Comparison of ENCODE assay signal across 8 mouse cellular contexts in the genomic region with DNA sequence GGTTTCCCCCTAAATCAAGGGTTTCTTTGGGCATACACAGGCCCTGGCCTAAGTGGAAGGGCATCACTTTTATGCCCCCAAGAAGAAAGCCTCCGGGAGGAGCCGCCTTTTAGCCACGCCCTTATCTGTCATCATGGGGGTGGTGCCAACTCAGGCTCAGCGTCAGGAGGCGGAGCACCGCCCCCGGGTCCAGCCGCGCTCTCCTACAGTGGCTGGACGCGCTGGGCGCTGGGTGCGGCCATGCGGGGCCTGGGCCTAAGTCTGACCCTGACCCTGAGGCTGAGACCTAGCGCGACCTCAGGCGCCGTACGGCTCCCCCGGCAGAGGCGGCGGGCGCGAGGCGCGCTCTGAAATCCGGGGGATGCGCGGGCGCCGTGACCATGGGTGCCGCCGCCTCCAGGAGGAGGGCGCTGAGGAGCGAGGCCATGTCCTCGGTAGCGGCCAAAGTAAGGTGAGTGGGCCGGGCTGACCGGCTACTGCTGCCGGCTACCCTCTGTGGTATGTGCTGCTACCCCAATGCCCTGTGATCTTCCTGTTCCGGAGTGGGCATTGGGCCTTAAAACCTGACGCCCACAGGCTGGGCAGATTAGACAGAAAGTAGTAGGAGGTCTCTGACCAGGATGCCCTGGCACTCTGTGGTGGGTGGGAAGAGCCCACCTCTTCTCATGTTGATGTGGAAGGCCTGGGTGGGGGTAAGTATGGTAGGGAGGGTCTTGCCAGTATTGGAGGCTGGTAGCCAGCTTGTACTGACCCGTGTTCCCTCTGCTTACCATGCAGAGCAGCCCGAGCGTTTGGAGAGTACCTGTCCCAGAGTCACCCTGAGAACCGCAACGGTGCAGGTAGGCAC. TPM values are rescaled to one million over a fixed set of nuclear protein-coding genes. Genes with fewer than 3 reads are reported as not detected.
DNase-seq lines count a peak whose midpoint lies in the region; ATAC-seq lines count a peak whose summit lies in the region.

A gene (plus strand): TSS at position 135 of the 847 bp plus-strand sequence.

- H3K4me1 ChIP-seq in hindbrain, embryonic 14.5 days (replicated peaks; ENCODE audit: control insufficient read depth, insufficient read depth, low read length) = peaks cover 14% of the 10 kb centered on the region

- peak within 1 kb of the TSS; percentile 89 for H3K4me3 ChIP-seq in hindbrain, embryonic 14.5 days (replicated peaks; ENCODE audit: low read length)

- peak; percentile 94 for DNase-seq in NIH3T3 (ENCODE audit: low read depth)
- peak; percentile 78 to 81 for DNase-seq in cerebellum, postnatal 14 days
- DNase-seq in frontal cortex, postnatal 25 days (ENCODE audit: low spot score in 2 of 2) = peak; percentile 73 to 82
- peak; percentile 88 for DNase-seq in hindbrain, embryonic 14.5 days (ENCODE audit: low spot score)
- DNase-seq in layer of hippocampus, postnatal 36 days = peak; percentile 90 to 91
- peak; percentile 93 for DNase-seq in lung, postnatal 36 days
- peak; percentile 92 for DNase-seq in retina, postnatal 1 day
- DNase-seq in urinary bladder, adult 18-20 months (ENCODE audit: low spot score in 2 of 2) = peak; percentile 77 to 79

- peak within 1 kb of the TSS; percentile 94 for H3K4me2 ChIP-seq in hindbrain, embryonic 14.5 days (replicated peaks)

- no peaks in the 10 kb centered on the region for H3K27me3 ChIP-seq in hindbrain, embryonic 14.5 days (ENCODE audit: control insufficient read depth, insufficient read depth, low read length)

- H3K27ac ChIP-seq in hindbrain, embryonic 14.5 days = peak within 1 kb of the TSS; percentile 60

- no peaks in the 10 kb centered on the region for H3K9me3 ChIP-seq in hindbrain, embryonic 14.5 days (ENCODE audit: control insufficient read depth, low read length)

- peak; percentile 89 for ATAC-seq in hindbrain, embryonic 14.5 days (ENCODE audit: low FRiP score)

- WGBS in hindbrain, embryonic 14.5 days = 5% methylated on average over 47 of the region's 47 CpGs

- peak within 1 kb of the TSS; percentile 88 for H3K9ac ChIP-seq in hindbrain, embryonic 14.5 days

- H3K36me3 ChIP-seq in hindbrain, embryonic 14.5 days (replicated peaks; ENCODE audit: control insufficient read depth, insufficient read depth) = peaks cover 32% of the 10 kb centered on the region

RNA-seq across cellular contexts. Expression of the gene that starts here (rescaled TPM):
- polyA plus RNA-seq in hindbrain, embryonic 14.5 days (2014; fragmentation: Nextera tagmentation; extraction: Ambion mirVana) = 117 and 126 TPM in 2 replicates
- total RNA-seq in layer of hippocampus, postnatal 36 days (2021) = 100 to 1,000 TPM; 948 to 958 TPM

Comparison
In these comparisons a context has a peak if more than half of its experiments do, and no peak if none do; other contexts are left out.
1. Peak in every context shown above with its lines: DNase-seq, ATAC-seq, H3K4me3 ChIP-seq and H3K27ac ChIP-seq.